Mouse (Mus musculus) hematopoietic multipotent progenitor cell, adult 10-12 weeks (in vitro differentiated cells): ENCODE results near the gene Olfr1412. TPM values are rescaled to one million over a fixed set of nuclear protein-coding genes. Genes with fewer than 3 reads are reported as not detected.

Source experiments
- polyA plus RNA-seq: library from polyadenylated mRNA; stranded (reverse); fragments of >175 nt; gene quantifications from 2 replicates; pipeline ENCODE4 v1.2.3, GENCODE M21; 2012; ENCODE audit warnings: low replicate concordance

Gene Olfr1412
- polyA plus RNA-seq = 0.03 TPM in 1 of 2 replicates, not detected in the other

GRCm38 (mm10) chr1:92585479-92585878, at the start of gene Olfr1412:
Gene Olfr1412 (plus strand): TSS chr1:92585779.

GRCm38 (mm10) chr1:92571022-92571421, 14.6 kb upstream of the Olfr1412 start, which contains the start of gene Olfr1413:
Gene Olfr1413 (plus strand): TSS chr1:92571322.

DNA sequence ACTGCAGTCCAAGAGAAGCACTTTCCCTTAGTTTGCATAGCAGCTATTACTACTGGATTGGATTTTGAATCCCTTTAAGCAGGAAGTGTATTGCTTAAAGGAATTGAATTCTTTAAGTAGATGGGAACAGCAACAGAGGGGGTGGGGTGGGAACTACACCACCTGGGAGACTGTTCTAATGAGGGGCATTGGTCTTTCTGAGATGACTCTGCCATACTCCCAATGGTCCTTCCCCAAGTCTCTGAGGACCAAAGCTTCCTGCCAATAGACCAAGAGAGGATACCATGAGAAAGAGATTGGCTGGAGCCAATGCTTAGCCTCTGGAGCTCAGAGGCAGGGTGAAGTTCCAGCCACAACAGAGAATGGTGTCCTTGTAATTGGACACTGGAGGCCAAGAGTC, 8.5 kb downstream of the Olfr1412 start, which contains the start of gene Olfr1411:
Gene Olfr1411, plus strand, starts transcription at position 301 of the 400 bp plus-strand sequence.

DNA sequence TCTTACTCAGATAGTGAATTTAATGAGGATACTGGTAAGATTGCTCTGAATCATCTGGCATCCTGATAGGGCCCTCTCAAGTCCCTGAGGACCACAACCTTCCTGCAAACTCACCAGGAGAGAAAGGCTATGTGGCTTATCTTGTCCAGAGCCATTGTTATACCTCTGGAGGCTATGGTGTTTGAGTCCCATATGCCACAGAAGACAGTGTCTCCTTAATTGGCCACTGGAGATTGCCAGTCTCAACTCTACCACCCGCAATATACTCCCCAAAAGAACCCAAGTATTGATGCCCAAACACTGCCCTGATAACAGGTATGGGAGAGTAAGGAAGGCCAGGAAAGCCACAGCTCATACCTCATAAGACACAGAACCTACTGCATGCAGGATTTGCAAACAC, 19.9 kb downstream of the Olfr1412 start, which contains the start of gene Olfr1410:
Gene Olfr1410, plus strand, starts transcription at position 301 of the 400 bp plus-strand sequence.

GRCm38 (mm10) chr1:92617488-92617887, 31.9 kb downstream of the Olfr1412 start, which contains the start of gene Olfr12:
Gene Olfr12 (plus strand): TSS chr1:92617788.

Other genes with a start within 250 kb of the Olfr1412 start
- 12.2 and 23.3 TPM in 2 replicates for gene Ndufa10, start 111.9 kb upstream of the Olfr1412 start, polyA plus RNA-seq
- not detected in 2 replicates for gene Olfr1416, start 100.7 kb upstream of the Olfr1412 start, polyA plus RNA-seq
- not detected in 2 replicates for gene Olfr1415, start 89.7 kb upstream of the Olfr1412 start, polyA plus RNA-seq
- gene Olfr1414, start 67.1 kb upstream of the Olfr1412 start, polyA plus RNA-seq = not detected in 2 replicates
- gene Olfr1413, start 14.5 kb upstream of the Olfr1412 start, polyA plus RNA-seq = not detected in 2 replicates
- not detected in 2 replicates for gene Olfr1411, start 8.6 kb downstream of the Olfr1412 start, polyA plus RNA-seq
- not detected in 2 replicates for gene Olfr1410, start 20.0 kb downstream of the Olfr1412 start, polyA plus RNA-seq
- gene Olfr12, start 32.0 kb downstream of the Olfr1412 start, polyA plus RNA-seq = not detected in 2 replicates
- 27.8 and 86.4 TPM in 2 replicates for gene Cops9, start 56.2 kb downstream of the Olfr1412 start, polyA plus RNA-seq
- gene Otos, start 63.1 kb downstream of the Olfr1412 start, polyA plus RNA-seq = 0.24 and 0.25 TPM in 2 replicates
- gene Gpc1, start 245.9 kb downstream of the Olfr1412 start, polyA plus RNA-seq = 11.9 and 27.8 TPM in 2 replicates